Mouse (Mus musculus): Measurements from ENCODE around the gene Slc35f4.

- TF ChIP-seq POLR2A (IDR thresholded peaks at IDR 0.05; ENCODE audit: insufficient read depth, low read depth, low read length) (no peak), CTCF (IDR thresholded peaks at IDR 0.05; ENCODE audit: insufficient read depth, low read depth, low read length) (no peak)
These were observed 32.1 kb downstream of the Slc35f4 start for GRCm38 (mm10) chr14:49493793-49494192.

All from olfactory bulb, adult 2 months (tissue).